Mouse (Mus musculus): ENCODE results near the gene Polr3b. TPM values are rescaled to one million over a fixed set of nuclear protein-coding genes. Genes with fewer than 3 reads are reported as not detected.

Gene Polr3b
- polyA plus RNA-seq, 1 experiment from 2014 or later, result 12.5 TPM

Other genes starting within 250 kb of the Polr3b start
- gene Nuak1, start 181.7 kb upstream of the Polr3b start, polyA plus RNA-seq (2014; fragmentation: Nextera tagmentation; extraction: Ambion mirVana), result 2.4 and 3.0 TPM in 2 replicates
- gene Ckap4, start 88.2 kb upstream of the Polr3b start, polyA plus RNA-seq (2014; fragmentation: Nextera tagmentation; extraction: Ambion mirVana), result 103 and 113 TPM in 2 replicates
- 15.2 and 16.6 TPM in 2 replicates for gene Tcp11l2, start 45.7 kb upstream of the Polr3b start, polyA plus RNA-seq (2014; fragmentation: Nextera tagmentation; extraction: Ambion mirVana)
- gene Rfx4, start 133.8 kb downstream of the Polr3b start, polyA plus RNA-seq (2014; fragmentation: Nextera tagmentation; extraction: Ambion mirVana), result not detected in 2 replicates

Data from heart, embryonic 11.5 days (tissue).